Mouse (Mus musculus) liver, adult (tissue): ENCODE data around the gene Dgat2.

Source experiments
- GATA4 ChIP-seq: IDR thresholded peaks from 2 replicates; pipeline ENCODE4 v1.6.1; 2014; ENCODE audit warnings: mild to moderate bottlenecking, low read length; ENCODE audit not compliant: insufficient replicate concordance

Dgat2 gene

DNA sequence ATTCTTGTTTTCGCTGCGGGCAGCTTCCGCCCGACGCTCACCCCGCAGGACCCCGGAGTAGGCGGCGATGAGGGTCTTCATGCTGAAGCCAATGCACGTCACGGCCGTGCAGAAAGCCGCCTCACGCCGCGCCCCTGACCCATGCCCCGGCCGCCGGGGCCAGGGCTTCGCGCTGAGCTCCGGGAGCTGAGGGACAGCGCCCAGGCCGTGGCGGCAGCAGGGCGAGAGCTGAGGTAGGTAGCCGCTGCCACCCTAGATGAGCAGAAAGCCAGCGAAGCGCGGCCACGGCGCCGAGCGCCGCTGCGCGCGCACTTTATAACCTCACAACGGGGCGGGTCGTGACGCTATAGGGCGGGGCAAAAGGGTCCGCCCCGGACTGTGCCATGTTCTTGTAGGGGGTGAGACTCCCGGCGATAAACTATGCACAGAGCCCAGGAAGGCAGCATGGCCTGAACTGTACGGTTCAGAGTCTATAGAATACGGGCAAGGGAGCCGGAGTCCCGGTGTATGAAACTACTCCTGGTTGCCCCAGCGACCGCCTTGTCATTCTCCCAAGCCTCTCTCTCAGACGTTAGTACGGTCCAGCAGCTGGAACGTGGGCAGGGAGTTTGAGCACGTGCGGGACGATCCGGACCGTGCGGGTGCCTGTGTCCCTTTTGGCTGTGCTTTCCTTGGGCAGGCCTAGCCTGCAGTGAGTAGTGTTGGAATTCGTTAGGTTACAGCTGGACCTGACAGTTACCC lies at the start of gene Dgat2:
Gene Dgat2, minus strand, starts transcription at position 288 of the 741 bp plus-strand sequence.
- TF ChIP-seq GATA4, result no peak; the same call in 1 of the 2 replicates

DNA sequence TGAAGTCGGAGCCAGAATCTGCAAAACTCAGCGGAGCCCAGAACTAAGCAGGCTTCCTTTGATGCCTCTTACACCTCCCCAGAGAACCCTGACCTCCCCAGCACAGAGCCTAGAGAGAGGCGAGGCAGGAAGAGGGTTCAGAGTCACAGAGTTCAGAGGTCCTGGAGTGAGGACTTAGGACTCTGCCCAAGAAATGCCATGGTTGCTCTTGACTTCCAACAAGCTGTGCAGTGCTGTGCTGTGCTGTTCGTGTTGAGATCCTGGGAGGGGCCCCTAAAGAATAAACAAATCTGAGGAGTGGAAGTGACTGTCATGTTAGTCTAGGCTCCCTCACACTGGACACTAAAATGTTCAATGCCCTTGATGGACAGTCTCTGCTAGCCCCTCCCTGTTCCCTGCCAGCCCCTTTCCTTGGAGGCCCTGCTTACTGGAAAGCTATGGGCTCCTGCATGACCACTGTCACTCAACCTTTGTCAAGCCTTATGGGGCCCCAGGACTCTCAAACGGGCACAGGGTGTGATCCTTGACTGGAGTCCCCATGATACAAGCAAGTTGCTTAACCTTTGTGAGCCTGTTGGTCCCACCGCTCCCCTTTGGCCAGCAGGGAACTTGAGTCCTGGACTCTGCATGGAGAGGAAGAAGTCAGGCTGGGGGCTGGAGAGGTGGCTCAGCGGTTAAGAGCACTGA lies 47.7 kb upstream of the Dgat2 start:
- TF ChIP-seq GATA4, result no peak

DNA sequence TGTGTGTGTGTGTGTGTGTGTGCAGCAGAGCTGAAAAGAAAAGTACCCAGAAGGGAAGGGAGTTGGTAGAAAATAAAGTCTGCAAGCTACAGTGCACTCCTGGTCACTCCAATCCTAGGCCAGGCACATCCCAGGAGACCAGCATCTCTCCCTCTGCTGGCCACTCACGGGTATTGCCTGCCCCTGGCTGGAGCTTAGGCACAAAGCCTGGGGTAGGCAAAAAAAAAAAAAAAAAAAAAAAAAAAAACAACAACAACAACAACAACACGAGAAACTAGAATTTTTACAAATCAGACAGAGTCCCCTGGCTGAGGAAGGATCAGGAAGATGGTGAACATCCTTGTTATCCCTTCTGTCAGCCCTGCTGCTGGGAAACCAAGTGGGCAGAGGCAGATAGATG lies 46.9 kb upstream of the Dgat2 start:
- no peak for TF ChIP-seq GATA4

DNA sequence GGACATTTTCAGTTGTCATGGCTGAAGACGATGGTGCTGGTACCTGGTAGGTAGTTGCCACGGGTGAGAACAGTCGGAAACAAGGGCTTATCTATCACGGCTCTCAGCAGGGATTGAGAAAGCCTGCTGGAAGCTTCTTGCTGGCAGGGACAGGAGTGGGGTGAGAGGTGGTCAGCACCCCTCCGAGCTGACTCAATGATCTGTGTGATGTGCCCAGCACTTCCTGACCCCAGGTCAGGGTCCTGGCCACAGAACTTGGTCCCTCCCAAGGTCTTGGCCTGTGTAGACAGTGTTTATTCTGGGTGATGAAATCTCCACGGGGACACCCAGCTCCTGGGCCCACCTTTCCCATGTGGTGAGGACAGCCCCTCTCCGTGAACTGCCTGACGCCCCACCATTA lies 46.3 kb upstream of the Dgat2 start:
- TF ChIP-seq GATA4, result peak; percentile 83; the same call in 1 of the 2 replicates

DNA sequence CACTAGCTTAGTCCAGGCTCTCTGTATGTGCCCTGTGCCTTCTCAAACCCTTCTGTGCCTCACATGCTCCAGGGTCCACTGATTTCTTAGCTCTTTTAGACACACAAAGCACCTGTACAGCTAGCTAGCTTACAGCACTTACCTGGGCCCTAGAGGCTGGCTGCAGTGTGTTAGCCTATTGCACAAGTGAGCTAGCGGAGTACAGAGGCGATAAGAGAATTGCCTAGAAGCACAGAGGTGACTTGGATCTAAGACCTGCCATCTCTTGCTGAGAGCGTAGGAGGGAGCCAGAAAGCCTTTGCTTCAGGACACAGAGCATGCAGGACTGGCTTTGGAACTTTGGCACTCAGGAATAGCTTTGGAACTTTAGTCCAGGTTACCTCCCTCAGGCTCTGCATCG lies 44.7 kb upstream of the Dgat2 start:
- TF ChIP-seq GATA4, result peak; percentile 89; the same call in 1 of the 2 replicates

DNA sequence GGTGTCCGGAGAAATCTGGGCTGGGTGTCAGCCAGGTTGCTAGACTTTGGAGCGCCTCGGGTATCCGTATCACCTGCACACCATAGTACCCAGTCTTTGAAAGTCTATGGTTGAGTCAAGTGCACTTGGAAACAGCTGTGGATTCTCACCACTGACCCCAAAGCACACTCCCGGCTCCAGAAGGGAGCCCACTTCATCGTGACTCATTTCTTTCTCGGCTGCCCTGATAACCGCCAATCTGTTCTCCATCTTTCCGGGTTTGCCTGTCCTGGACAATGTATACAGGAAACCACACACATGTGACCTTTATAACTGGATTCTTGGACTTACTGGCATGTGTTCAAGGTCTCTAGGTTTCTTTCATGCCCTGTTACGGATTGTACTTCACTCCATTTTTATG lies 44.1 kb upstream of the Dgat2 start:
- no peak for TF ChIP-seq GATA4

DNA sequence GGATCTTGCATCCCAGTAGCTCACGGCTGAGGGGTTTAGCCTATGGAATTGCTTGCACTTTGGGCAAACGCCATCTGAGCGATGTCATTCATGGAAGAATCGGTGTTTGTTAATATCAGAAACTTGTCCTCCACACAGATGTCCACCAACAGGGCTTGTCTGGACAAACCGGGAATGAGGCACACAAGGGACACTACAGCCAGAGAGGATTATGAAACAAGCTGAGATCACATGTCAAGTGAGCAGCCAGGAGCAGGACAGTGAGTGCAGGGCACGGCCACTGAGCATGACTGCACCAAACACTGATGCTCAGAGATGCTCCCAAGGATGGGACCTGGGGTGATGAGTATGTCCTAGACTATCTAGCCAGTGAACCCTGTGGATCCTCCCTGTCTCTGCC lies 42.9 kb upstream of the Dgat2 start:
- TF ChIP-seq GATA4, result no peak

DNA sequence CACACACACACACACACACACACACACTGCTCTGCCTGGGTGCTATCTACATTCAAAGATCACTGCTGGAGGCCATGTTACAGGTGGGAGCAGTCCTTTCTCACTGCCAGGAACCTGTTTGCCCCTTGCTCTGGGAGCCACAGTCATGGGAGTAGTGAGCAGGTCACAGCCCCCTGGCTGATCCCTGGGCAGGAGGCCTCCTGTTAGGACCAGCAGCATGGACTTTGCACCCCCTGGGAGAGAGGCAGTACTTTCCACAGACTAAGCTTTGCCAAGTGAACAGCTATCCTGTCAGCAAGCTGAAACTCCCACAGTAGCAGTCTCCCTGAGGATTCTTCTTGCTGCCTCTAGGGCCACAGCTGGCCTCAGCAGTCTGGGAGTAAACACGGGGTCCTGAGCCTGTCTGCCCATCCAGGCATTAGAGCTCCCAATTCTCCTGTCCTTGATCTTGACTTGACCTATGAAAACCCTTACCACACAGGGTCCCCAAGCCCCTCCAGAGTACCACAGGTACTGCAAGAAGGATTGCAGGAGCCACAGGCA lies 42.2 kb upstream of the Dgat2 start:
- peak; percentile 38; the same call in 1 of the 2 replicates for TF ChIP-seq GATA4

DNA sequence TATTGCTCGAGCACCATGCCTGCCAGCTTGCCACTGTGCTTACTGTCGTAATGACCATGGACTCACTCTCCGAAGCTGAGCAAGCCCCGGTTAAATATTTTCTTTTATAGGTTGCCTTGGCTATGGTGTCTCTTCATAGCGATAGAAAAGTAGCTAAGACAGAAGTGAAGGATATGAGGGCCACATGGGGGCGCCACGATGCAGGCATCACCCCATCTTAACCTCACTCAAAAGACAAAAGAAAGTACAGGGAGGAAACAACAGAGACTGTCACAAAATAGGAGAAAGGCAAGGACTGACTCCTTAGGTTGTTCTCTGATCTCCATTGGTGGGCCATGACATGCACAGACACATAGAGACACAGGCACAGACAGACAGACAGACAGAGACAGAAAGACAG lies 41.7 kb upstream of the Dgat2 start:
- TF ChIP-seq GATA4, result no peak

DNA sequence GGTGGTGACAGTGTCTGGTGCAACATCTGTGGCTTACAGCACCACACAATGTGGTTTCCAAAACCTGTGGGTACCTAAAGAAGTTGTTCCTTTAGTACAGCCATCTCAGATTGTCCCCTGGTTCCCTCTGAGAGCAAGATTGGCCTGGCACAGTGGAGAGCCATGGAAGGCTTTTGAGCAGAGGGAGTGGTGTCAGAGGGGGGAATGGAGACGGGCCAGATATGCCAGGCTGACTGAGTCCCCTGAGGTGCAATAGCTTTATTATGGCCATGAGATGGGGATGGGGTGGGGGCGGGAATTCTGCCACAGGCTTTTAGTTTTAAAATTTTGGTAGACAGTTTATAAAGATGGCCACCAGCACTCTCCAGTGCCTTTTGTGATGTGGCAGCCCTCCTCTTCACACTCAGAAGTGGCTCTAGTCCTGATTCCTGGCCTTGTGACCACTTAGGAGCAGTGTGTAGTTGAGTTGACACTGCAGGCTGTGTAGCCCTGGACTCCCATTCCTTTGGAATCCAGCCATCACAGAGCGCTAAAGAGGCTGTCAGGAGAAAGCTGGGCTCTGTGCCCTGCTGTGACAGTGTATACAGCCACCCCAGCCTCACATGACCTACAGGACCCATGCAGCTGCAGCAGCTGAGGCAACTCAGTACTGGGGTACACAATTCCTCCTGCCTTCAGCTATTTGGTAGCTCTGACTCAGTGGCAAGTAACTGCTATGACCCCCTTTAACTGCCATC lies 35.0 kb upstream of the Dgat2 start:
- no peak for TF ChIP-seq GATA4

DNA sequence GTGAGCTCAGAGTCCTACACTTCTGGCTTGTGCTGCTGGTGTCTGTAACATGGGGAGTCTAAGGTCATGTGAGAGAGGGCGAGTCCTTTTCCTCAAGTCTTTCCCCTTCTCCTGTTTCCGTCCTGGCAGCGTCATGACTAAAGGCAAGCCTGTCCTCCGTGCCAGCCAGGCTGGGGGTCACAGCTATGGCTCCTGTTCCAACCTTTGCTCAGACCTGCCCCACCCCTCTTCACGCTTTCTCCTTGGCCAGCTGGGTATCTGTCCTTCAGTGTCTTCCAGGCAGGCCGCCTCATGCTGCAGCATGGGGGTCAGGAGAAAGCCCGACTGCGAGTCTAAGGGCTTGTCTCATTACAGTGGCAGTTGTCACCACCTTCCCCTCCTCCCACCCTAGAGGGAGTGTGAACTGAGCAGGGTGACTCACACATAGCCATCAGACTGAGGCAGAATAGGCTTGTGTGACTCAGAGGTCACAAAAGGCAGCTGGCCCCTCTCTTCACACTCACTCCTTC lies 32.9 kb upstream of the Dgat2 start:
- TF ChIP-seq GATA4, result no peak

DNA sequence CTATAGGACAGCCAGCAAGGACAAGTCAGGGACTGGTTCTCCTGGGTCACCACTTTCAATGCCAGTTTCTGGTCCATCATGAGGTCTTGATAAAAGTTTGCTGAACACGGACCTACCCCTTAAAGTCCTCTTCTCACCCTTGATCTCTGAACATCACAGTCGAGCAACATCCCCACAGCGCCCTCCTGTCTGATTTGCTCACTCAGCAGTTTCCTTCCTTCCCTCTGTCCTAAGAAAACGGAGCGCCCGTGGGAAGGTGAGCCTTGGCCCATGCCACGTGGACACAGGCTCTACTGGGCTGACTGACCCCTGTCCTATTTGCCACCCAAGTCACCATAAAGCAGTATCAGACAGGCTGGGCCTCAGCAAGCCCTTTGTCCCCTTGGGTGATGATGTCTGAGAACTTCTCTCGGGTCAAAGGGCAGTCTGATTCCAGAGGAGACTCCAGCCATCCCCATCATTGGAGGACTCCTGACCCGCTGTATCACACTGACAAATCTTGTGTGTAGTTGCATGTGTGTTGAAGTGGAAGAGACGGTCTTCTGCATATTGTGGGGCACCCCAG lies 32.2 kb upstream of the Dgat2 start:
- TF ChIP-seq GATA4, result no peak

DNA sequence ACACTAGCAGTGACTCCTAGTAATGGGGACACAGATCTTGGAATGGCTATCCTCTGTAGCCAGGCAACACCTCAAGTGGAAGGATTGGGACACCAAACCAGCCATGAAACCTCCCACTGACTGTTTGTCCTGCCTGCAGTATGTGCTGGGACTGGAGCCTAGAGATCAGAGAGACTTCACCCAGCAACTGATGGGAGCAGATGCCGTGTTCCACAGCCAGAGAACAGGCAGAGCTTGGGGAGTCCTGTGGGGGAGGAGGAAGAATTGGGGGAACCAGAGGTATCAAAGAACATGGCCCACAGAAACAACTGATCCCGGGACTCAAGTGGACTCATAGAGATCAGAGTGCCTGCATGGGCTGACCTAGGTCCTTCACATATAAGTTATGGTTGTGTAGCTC lies 31.2 kb upstream of the Dgat2 start:
- no peak for TF ChIP-seq GATA4

DNA sequence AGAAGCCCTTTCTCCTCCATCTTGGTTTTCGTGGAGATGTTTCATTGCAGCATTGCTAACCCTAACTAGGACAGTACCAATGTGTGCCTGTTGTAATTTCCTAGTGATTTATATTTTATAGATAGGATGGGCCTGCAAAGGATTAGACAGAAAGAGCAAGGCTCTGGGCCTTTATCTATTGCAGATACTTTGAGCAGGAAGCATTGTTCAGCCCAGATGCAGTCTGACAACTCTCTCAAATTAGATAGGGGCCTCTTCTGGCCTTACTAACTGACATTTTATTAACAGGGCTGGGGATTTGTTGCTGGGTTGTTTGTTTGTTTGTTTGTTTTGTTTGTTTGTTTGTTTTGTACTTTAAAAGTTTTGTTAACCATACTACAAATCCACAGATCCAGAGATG lies 30.5 kb upstream of the Dgat2 start:
- no peak for TF ChIP-seq GATA4

DNA sequence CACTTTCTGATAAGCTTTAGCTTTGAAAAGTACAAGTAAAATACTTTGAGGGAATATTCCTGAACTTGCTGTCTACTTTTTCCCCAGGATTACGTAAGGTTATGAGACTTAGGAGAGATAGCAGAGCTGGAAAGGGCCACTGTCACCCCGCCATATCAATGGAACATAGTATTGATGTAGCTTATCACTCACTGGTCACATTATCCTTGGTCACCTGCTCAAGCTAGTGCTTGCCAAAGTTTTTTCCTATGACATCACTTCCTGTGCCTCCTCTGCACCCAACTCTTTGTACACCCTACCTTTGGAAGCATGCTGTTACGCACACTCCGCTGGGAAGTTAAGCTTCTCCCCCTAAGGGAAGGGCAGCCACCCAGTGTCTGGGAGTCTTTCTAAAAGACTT lies 26.2 kb upstream of the Dgat2 start:
- TF ChIP-seq GATA4, result peak; percentile 91

DNA sequence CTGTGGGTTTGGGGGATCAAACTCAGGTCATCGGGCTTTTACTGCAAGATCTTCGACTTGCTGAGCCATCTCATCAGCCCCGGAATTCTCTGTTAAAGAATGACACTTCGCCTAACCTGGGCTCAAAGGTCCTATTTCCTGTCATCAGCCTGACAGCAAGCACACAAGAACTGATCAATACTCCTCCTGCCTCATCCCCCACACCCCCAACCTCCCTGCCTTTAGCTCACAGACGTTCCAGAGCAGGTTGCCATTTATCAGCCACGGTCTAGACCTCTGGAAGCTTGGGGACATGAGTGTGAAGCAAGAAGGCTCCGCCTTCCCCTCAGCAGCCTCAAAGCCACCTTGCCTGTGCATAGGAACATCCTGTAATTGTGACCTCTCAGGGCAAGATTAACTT lies 23.8 kb upstream of the Dgat2 start:
- TF ChIP-seq GATA4, result 0 out of 2 replicates have a peak, but pooled peaks have one; percentile 6

DNA sequence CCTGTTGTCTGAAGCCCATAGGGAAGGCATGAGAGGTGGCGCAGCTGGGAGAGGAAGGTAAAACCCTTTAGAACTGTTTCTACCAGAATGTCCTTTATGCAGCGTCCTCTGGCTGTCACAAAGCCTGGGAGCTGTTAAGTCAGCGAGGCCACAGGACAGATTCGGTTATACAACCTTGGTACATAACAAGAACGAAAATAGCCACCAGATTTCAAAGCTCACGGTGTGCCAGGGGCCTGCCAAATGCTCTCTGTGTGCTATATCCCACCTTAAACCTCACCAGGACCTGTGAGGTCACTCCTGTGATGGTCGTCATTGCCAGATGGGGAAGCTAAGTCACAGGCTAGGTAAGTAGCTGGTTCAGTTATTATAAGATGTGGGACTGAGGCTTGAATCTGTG lies 19.6 kb upstream of the Dgat2 start:
- TF ChIP-seq GATA4, result no peak
